Mouse (Mus musculus) stomach, postnatal 0 days (tissue): Measurements from ENCODE around the gene Tspyl1.

Experiments
- CTCF ChIP-seq: IDR thresholded peaks from 2 replicates; pipeline ENCODE4 v1.5.1; 2016; ENCODE audit warnings: antibody characterized with exemption, low read depth, mild to moderate bottlenecking, moderate library complexity
- EP300 ChIP-seq: optimal IDR thresholded peaks from 2 replicates; pipeline ENCODE3; 2016; ENCODE audit warnings: antibody characterized with exemption

DNA sequence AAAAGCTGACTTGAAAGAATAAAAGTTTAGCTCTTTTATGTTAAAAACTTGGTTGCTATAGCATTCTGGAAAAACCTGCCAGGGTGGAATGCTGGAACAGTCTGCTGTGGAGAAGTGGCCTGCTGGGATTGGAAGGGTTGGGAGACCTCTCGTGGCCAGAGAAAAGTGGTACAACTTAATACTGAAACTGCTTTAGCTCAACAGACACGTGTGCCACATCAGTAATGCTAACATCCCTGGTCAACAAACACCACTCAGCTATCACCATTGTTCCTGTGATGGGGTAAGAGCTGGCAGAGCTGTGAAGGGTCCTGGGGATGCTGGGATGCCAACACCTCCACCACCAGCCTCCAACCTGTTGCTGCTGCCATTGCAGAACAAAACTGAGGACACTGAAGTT lies 46.3 kb downstream of the Tspyl1 start:
- TF ChIP-seq CTCF = peak; percentile 81
- no peak for TF ChIP-seq EP300
